Mouse (Mus musculus) natural killer cell, adult 2 months (primary cell): ENCODE results near the gene Umodl1.

Experiments used
- DNase-seq, 2 experiments: peaks; one replicate each; pipeline ENCODE4 v3.0.0; 2022; ENCODE audit warnings: low spot score in 2 of 2

The Umodl1 gene

GRCm38 (mm10) chr17:30954340-30954739 is at the start of gene Umodl1:
Umodl1 (plus strand) TSS chr17:30954640.
- no peak for DNase-seq

- no peak for DNase-seq
Measured at GRCm38 (mm10) chr17:30907577-30907976, 46.9 kb upstream of the Umodl1 start.

- DNase-seq: no peak
Measured at GRCm38 (mm10) chr17:30910866-30911731, 43.3 kb upstream of the Umodl1 start.

- no peak for DNase-seq
Measured at GRCm38 (mm10) chr17:30911732-30912088, 42.7 kb upstream of the Umodl1 start.

GRCm38 (mm10) chr17:30912536-30912935 is 41.9 kb upstream of the Umodl1 start:
- no peak for DNase-seq

- DNase-seq: no peak
Measured at GRCm38 (mm10) chr17:30914264-30914663, 40.2 kb upstream of the Umodl1 start.

GRCm38 (mm10) chr17:30923566-30923965 is 30.9 kb upstream of the Umodl1 start:
- no peak for DNase-seq

- no peak for DNase-seq
Measured at GRCm38 (mm10) chr17:30930827-30931226, 23.6 kb upstream of the Umodl1 start.

- no peak for DNase-seq
Measured at GRCm38 (mm10) chr17:30932836-30933235, 21.6 kb upstream of the Umodl1 start.

- DNase-seq: no peak
Measured at GRCm38 (mm10) chr17:30935301-30935700, 19.1 kb upstream of the Umodl1 start.

- no peak for DNase-seq
Measured at GRCm38 (mm10) chr17:30938554-30938953, 15.9 kb upstream of the Umodl1 start.

- DNase-seq: no peak
Measured at GRCm38 (mm10) chr17:30948382-30948781, 6.1 kb upstream of the Umodl1 start.

- peak; percentile 55 to 62 for DNase-seq
Measured at GRCm38 (mm10) chr17:30950780-30951179, 3.7 kb upstream of the Umodl1 start.

- DNase-seq: no peak
Measured at GRCm38 (mm10) chr17:30951600-30951999, 2.8 kb upstream of the Umodl1 start.

- peak; percentile 5 to 13 for DNase-seq
Measured at GRCm38 (mm10) chr17:30961936-30962592, 7.6 kb downstream of the Umodl1 start.

- no peak for DNase-seq
Measured at GRCm38 (mm10) chr17:30962880-30963279, 8.4 kb downstream of the Umodl1 start.

- no peak for DNase-seq
Measured at GRCm38 (mm10) chr17:30969983-30970382, 15.5 kb downstream of the Umodl1 start.

GRCm38 (mm10) chr17:30971877-30972276 is 17.4 kb downstream of the Umodl1 start:
- no peak for DNase-seq

GRCm38 (mm10) chr17:30973332-30973731 is 18.9 kb downstream of the Umodl1 start:
- no peak for DNase-seq

GRCm38 (mm10) chr17:30977290-30977689 is 22.9 kb downstream of the Umodl1 start:
- DNase-seq: no peak

- DNase-seq: no peak
Measured at GRCm38 (mm10) chr17:30978556-30978955, 24.1 kb downstream of the Umodl1 start.

GRCm38 (mm10) chr17:30983521-30983920 is 29.1 kb downstream of the Umodl1 start:
- DNase-seq: no peak

GRCm38 (mm10) chr17:30990254-30990653 is 35.8 kb downstream of the Umodl1 start:
- DNase-seq: peak in 1 of 2 experiments; percentile 17
